Mouse (Mus musculus): ENCODE results near the gene Zfp58.
"Not testable (repeated sequence)": the region's sequence is repeated elsewhere in the genome, so short reads cannot be mapped to it uniquely, and the experiment has no call there.

Zfp58 gene

DNA sequence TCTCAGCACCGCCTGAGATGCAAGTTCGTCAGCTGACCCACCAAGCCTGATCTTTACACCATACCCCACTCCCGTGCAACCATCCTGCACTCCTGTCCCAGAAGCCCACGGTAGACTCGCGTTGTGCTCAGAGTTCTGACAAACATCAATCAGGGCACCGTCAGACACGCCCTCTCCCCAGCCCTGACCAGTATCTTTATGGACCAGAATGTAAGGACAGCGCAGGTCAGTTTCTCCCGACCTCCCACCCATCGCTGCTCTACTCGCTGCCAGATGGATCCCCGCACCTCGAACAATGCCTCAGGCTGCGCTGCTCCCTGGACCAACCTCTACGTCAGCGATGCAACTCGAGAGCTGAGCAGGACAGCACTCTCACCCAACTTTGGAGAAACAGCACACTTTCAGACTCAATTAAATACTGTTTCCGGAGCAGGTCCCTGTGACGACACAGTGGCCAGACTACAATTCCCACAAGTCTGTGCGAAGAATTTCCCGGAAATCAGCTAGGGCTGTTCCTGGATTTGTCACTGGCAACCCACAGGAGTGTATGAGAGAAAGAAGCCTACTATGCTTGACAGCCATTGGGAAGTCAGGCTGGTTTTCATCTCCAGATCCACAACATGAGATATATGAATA is at the start of gene Zfp58:
Gene Zfp58 (minus strand): TSS at position 472 of the 636 bp plus-strand sequence.
- DNase-seq (ENCODE audit: low read depth, low spot score), result peak; percentile 57

DNA sequence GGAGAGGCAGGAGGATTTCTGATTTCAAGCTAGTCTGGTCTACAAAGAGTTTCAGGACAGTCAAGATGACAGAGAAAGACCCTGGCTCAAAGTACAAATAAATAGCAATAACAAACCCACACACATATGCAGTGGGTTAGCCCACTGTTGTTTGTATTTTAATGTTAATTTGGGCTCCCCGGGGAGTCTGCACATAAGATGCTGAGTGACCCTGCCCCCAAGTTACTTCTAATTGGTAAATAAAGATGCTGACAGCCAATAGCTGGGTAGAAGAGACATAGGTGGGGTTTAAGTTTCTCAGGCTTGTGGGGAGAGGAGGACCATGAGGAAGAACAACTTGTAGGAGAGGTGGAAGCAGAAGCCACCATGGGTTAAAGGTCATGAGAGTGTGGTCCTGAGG is 45.6 kb upstream of the Zfp58 start:
- no peak for DNase-seq (ENCODE audit: low read depth, low spot score)

DNA sequence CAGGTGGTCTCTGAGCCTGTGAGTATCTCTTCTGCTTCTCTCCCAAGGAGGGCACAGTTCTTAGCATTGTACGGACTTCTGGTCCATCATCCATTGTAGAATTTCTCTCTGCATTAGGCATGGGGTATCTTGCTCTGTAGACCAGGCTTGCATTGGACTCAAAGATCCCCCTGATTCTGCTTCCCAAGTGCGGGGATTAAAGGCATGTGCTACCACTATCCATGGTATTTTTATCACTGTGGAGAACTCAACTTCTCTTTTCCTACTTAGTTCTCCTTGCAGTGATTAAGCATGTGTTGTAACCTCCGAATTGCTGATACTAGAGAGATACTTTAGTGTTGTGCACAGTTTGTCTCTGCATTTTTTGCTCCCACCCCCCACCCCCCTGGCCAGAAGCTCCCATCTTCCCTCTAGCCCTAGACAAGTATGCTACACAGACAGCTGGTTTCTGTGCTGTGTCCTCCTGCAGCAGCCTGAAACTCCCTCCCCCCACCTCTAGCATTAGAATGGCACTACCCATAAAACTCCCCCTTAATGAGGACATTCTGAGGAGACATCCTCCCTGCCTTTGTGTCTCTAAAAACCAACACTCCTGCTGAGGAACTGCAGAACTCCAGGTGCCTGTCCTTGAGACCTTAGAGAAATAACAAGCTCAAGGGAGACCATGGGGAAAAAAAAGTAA is 26.8 kb upstream of the Zfp58 start:
- no peak for DNase-seq (ENCODE audit: low read depth, low spot score)

GRCm38 (mm10) chr13:67525753-67526410 is 25.5 kb upstream of the Zfp58 start, which contains the start of the genes Gm26965 and Zfp87:
Gm26965 (minus strand) TSS chr13:67526151.
Zfp87 (minus strand) TSS chr13:67526177.
- peak; percentile 89 for DNase-seq (ENCODE audit: low read depth, low spot score)

DNA sequence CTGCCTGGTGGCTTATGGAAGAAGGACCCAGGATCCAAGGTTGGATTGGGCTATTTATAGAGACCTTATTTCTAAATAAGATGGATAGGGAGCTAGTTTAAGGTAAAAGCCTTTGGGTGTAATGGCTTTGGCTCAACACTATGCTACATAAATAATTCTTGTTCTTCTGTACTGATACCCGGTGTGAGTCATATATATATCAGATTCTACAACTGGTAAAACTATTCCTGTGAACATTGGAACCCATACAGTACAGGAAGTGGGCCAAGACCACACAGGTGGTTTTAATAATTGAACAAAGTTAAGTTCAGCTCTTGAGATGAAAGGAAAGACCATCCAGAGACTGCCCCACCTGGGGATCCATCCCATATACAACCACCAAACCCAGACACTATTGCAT is 553 bp upstream of the Zfp58 start:
- DNase-seq (ENCODE audit: low read depth, low spot score), result no peak

DNA sequence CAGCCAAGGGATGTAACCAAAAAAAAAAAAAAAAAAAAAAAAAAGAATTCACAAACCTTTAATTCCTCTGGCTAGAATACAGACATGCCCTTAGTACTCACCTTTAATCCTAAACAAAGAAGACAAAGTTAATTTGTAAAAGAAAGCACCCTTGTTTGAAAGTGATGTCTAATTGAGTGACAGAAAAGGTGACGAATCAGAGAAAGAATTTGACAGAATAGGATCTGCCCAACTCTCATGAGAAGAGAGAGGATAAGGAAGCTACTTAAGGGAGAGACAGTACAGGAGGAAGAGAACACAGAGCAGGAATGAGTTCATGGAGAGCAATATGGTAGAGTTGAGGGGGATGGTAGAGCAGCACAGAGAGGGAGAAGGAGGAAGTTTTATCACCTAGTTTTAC is 4.7 kb downstream of the Zfp58 start:
- DNase-seq (ENCODE audit: low read depth, low spot score), result no peak

DNA sequence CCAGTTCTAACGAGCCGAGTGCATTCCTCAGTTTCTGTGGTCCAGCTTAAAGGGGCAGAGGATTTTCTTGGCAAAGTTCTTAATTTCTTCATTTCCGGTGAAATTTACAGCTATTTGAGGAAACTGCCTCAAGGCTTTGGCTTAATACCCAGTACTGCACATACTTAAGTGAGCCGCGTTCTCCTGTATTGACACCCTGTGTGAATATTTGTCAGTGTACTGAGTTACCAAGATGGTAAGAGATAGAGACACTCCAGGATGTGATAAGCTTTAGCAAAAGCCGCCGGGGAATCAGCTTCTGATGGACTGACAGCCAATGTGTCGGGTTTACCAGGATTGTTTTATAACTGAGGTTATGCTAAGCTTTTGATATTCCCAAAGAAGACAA is 15.9 kb downstream of the Zfp58 start:
- DNase-seq (ENCODE audit: low read depth, low spot score), result no peak

DNA sequence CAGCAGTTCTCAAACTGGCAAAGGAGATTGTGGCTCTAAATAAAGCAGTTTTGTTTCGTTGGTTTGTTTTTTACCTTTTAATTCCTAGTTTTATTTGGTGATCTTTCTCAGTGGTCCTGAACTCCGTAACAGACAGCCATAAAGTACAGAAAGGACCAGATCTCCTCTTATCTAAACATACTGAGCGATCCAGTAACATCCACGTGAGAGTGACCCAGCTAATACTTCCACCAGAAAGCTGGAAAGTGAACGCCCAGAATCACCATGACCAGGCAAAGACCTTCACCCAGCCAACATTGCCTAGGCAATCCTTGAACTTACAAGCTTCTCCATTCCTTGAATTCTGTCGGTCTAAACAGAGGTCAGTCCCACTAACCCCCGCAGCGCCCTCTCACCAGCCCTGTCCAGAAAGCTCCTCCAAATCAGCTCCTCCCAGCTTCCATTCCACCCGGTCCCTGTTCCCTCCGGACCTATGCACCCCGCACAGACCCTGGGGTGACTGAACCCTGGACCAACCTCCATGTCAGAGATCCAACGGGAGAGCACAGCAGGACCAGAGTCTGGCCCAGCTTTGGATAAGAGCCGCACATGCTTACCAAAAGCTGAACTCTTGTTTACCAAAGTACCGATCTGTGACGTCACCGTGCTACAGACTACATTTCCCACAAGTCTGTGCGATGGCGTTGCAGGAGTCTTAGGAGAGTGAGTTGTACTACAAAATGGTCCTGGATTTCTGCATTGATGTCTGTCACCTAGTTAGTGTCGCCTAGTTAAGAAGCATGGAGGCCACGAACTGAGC is 16.5 kb downstream of the Zfp58 start, which contains the start of gene Zfp874b:
Gene Zfp874b (minus strand): TSS at position 634 of the 799 bp plus-strand sequence.
- DNase-seq (ENCODE audit: low read depth, low spot score), result peak; percentile 58

- DNase-seq (ENCODE audit: low read depth, low spot score), result no peak
Observed at GRCm38 (mm10) chr13:67481528-67481927, 18.8 kb downstream of the Zfp58 start.

- DNase-seq (ENCODE audit: low read depth, low spot score), result no peak
Observed at GRCm38 (mm10) chr13:67469274-67469673, 31.1 kb downstream of the Zfp58 start.

- DNase-seq (ENCODE audit: low read depth, low spot score), result not testable (repeated sequence)
Observed at GRCm38 (mm10) chr13:67463506-67464185, 36.7 kb downstream of the Zfp58 start.

DNA sequence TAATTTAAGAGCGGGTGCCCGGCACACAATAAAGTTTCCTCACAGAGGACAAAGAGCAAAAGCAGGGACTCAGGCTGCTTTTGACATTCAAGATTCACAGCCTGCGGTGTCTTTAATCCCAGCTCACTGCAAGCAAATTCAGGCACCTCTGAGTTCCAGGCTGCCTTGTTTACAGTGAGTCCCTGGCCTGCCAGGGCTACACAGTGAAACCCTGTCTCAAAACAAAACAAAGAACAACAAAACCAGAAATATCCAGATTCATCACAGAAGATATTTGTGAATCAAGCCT is 48.4 kb downstream of the Zfp58 start:
- DNase-seq (ENCODE audit: low read depth, low spot score), result no peak

GRCm38 (mm10) chr13:67451172-67452020 is 49.0 kb downstream of the Zfp58 start, which contains the start of gene Zfp874a:
Zfp874a (minus strand) TSS chr13:67451624.
- DNase-seq (ENCODE audit: low read depth, low spot score), result no peak

Data from WW6 (cell line).